Mouse (Mus musculus) liver, postnatal 0 days (tissue): ENCODE results near the gene Itga3.

Source experiments
- CTCF ChIP-seq: sonication (generic); IDR thresholded peaks from 2 replicates; pipeline ENCODE4 v1.5.1; 2016; ENCODE audit warnings: antibody characterized with exemption, low read depth
- EP300 ChIP-seq: IDR thresholded peaks from 2 replicates; pipeline ENCODE4 v1.6.1; 2016; ENCODE audit warnings: antibody characterized with exemption, low read depth, mild to moderate bottlenecking

- TF ChIP-seq CTCF (no peak), EP300 (no peak)
Observed at GRCm38 (mm10) chr11:95125366-95125948, 48.9 kb upstream of the Itga3 start.
